Comparison of ENCODE assay signal across 9 mouse cellular contexts in the genomic region with DNA sequence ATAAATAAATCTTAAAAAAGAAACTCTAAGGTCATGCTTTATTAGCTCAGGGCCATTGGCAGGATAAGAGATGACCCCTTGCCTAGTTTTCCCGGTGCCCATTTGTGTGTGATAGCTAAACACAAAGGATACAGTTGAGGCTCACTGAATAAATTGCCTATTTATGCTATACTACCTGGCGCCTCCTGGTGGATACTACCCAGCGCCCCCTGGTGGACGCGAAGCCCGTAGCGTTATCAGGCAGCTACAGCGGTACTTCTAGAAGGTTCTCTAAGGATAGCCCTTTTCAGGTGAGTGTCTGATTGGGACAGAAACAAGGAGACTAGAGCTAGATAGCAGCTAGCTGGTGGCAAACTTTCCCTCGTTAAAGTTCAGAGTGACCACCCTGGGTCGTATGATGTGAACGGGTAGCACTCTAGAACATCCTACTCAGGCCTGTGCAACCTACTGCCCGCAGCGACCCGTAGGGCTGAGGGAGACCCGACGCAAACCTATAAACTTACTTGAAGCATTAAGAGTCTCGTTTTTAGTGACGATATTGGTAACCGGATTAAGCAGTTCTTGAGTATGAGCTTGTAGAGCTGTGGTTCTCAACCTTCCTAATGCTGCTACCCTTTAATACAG. TPM values are rescaled to one million over a fixed set of nuclear protein-coding genes. Genes with fewer than 3 reads are reported as not detected.
DNase-seq lines count a peak whose midpoint lies in the region; ATAC-seq and TF ChIP-seq lines count a peak whose summit lies in the region.
"Had no signal": no experiment of that assay in that cellular context is flagged by ENCODE, and none has a peak within 500 bp of the region (broad histone marks: within the 10 kb centered on the region; RNA-seq: fewer than 3 reads in every experiment).

No protein-coding gene starts in this region.

- peak; percentile 52 for TF ChIP-seq CTCF in forebrain, postnatal 0 days (IDR thresholded peaks at IDR 0.05; ENCODE audit: low read depth)

- no peaks in the 10 kb centered on the region for H3K36me3 ChIP-seq in forebrain, postnatal 0 days (ENCODE audit: insufficient read depth)
- H3K36me3 ChIP-seq in forebrain, embryonic 13.5 days (ENCODE audit: poor library complexity, severe bottlenecking) = no peaks in the 10 kb centered on the region
- H3K36me3 ChIP-seq: stomach, embryonic 15.5 days had no signal

- H3K4me2 ChIP-seq in forebrain, postnatal 0 days (ENCODE audit: low read depth) = no peak overlapping the region
- H3K4me2 ChIP-seq in forebrain, embryonic 13.5 days = no peak overlapping the region
- H3K4me2 ChIP-seq: stomach, embryonic 15.5 days had no signal

- intact Hi-C loops in left cerebral cortex, postnatal 25 days (cut with DNase I) = no loop called here

- ATAC-seq in forebrain, postnatal 0 days = no peak
- no peak for ATAC-seq in forebrain, embryonic 13.5 days

- no peaks in the 10 kb centered on the region for H3K9me3 ChIP-seq in forebrain, postnatal 0 days (ENCODE audit: low read length)
- no peaks in the 10 kb centered on the region for H3K9me3 ChIP-seq in forebrain, embryonic 13.5 days (replicated peaks)
- H3K9me3 ChIP-seq: stomach, embryonic 15.5 days had no signal

- H3K9ac ChIP-seq in forebrain, postnatal 0 days = no peak overlapping the region
- H3K9ac ChIP-seq in forebrain, embryonic 13.5 days = no peak overlapping the region
- H3K9ac ChIP-seq: stomach, embryonic 15.5 days had no signal

- H3K27me3 ChIP-seq in forebrain, postnatal 0 days (ENCODE audit: insufficient read depth, low read length) = no peaks in the 10 kb centered on the region
- no peaks in the 10 kb centered on the region for H3K27me3 ChIP-seq in forebrain, embryonic 13.5 days
- H3K27me3 ChIP-seq: stomach, embryonic 15.5 days had no signal

- H3K27ac ChIP-seq in forebrain, postnatal 0 days (ENCODE audit: low read depth, low read length) = no peak overlapping the region
- H3K27ac ChIP-seq in forebrain, embryonic 13.5 days = no peak overlapping the region
- H3K27ac ChIP-seq: stomach, embryonic 15.5 days had no signal

- no peaks in the 10 kb centered on the region for H3K4me1 ChIP-seq in forebrain, postnatal 0 days (ENCODE audit: insufficient read depth)
- H3K4me1 ChIP-seq in forebrain, embryonic 13.5 days = no peaks in the 10 kb centered on the region
- H3K4me1 ChIP-seq: stomach, embryonic 15.5 days had no signal

- WGBS in forebrain, postnatal 0 days = 71% methylated on average over 19 of the region's 19 CpGs
- WGBS in forebrain, embryonic 13.5 days = 72% methylated on average over 19 of the region's 19 CpGs

- H3K4me3 ChIP-seq in forebrain, postnatal 0 days (ENCODE audit: low read depth, low read length) = no peak overlapping the region
- H3K4me3 ChIP-seq in forebrain, embryonic 13.5 days = no peak overlapping the region
- H3K4me3 ChIP-seq: stomach, embryonic 15.5 days had no signal

- DNase-seq in forebrain, postnatal 0 days = no peak
- peak; percentile 19 to 41 for DNase-seq in urinary bladder, postnatal 36 days (ENCODE audit: low spot score in 2 of 2)
- DNase-seq in urinary bladder, postnatal 4 days (ENCODE audit: low spot score in 2 of 2) = no peak
- peak; percentile 49 for DNase-seq in embryo, embryonic 11 days
- DNase-seq in left cerebral cortex, postnatal 25 days (ENCODE audit: low spot score in 2 of 2) = peak; percentile 5 to 6
- DNase-seq in natural killer cell, adult 2 months (ENCODE audit: low spot score in 2 of 2) = peak; percentile 52 to 69
- no peak for DNase-seq in MN1 (ENCODE audit: low spot score)

RNA-seq across cellular contexts. Expression of a gene that starts 1.9 kb away (rescaled TPM):
- total RNA-seq in forebrain, postnatal 0 days (2014; rRNA removed) = not detected in 2 replicates
- polyA plus RNA-seq in forebrain, postnatal 0 days (2015; fragmentation: Nextera tagmentation; extraction: Ambion mirVana) = not detected in 2 replicates
- polyA plus RNA-seq in forebrain, embryonic 13.5 days (2015; fragmentation: Nextera tagmentation; extraction: Ambion mirVana) = 0.09 TPM in 1 of 2 replicates, not detected in the other
- total RNA-seq in left cerebral cortex, postnatal 25 days (2021) = not detected

RNA-seq across cellular contexts. Expression of a gene that starts 45.3 kb away (rescaled TPM):
- 1.9 and 3.9 TPM in 2 replicates for total RNA-seq in forebrain, postnatal 0 days (2014; rRNA removed)
- 1.3 and 1.9 TPM in 2 replicates for polyA plus RNA-seq in forebrain, postnatal 0 days (2015; fragmentation: Nextera tagmentation; extraction: Ambion mirVana)
- polyA plus RNA-seq in forebrain, embryonic 13.5 days (2015; fragmentation: Nextera tagmentation; extraction: Ambion mirVana) = 4.1 and 4.8 TPM in 2 replicates
- 1 to 10 TPM in 1 of 2 experiments, under 1 TPM in 1; 0.85 to 1.5 TPM for total RNA-seq in left cerebral cortex, postnatal 25 days (2021)

RNA-seq across cellular contexts. Expression of a gene that starts 46.5 kb away (rescaled TPM):
- 97.6 and 117 TPM in 2 replicates for total RNA-seq in forebrain, postnatal 0 days (2014; rRNA removed)
- polyA plus RNA-seq in forebrain, postnatal 0 days (2015; fragmentation: Nextera tagmentation; extraction: Ambion mirVana) = 354 and 411 TPM in 2 replicates
- polyA plus RNA-seq in forebrain, embryonic 13.5 days (2015; fragmentation: Nextera tagmentation; extraction: Ambion mirVana) = 387 and 392 TPM in 2 replicates
- 100 to 1,000 TPM in 1 of 2 experiments, 10 to 100 TPM in 1; 92.4 to 101 TPM for total RNA-seq in left cerebral cortex, postnatal 25 days (2021)

Comparison
In these comparisons a context has a peak if more than half of its experiments do, and no peak if none do; other contexts are left out.
1. DNase-seq: peak in urinary bladder, postnatal 36 days (2 of 2), embryo, embryonic 11 days (single experiment), left cerebral cortex, postnatal 25 days (2 of 2) and natural killer cell, adult 2 months (2 of 2); none in forebrain, postnatal 0 days (single experiment), urinary bladder, postnatal 4 days (0 of 2) and MN1 (single experiment).